Mouse (Mus musculus): ENCODE data around the gene Aebp2. TPM values are rescaled to one million over a fixed set of nuclear protein-coding genes. Genes with fewer than 3 reads are reported as not detected.

Gene Aebp2
- polyA plus RNA-seq, 1 experiment from 2014 or later: 2.7 TPM

- no peak overlapping the region for H3K4me2 ChIP-seq
- no peaks in the 10 kb centered on the region for H3K27me3 ChIP-seq
- H3K27ac ChIP-seq (replicated peaks): no peak overlapping the region
- H3K4me1 ChIP-seq (replicated peaks): no peaks in the 10 kb centered on the region
- no peak overlapping the region for H3K9ac ChIP-seq
- no peak for ATAC-seq (ENCODE audit: insufficient read depth)
- H3K9me3 ChIP-seq (replicated peaks): no peaks in the 10 kb centered on the region
- WGBS (ENCODE audit: insufficient replicate concordance): 75% methylated on average over 6 of the region's 6 CpGs
- no peak overlapping the region for H3K4me3 ChIP-seq (replicated peaks)
- H3K36me3 ChIP-seq (replicated peaks): no peaks in the 10 kb centered on the region
Observed at GRCm38 (mm10) chr6:140608666-140609065, 13.8 kb upstream of the Aebp2 start.

GRCm38 (mm10) chr6:140609533-140609932 is 12.9 kb upstream of the Aebp2 start:
- H3K9me3 ChIP-seq (replicated peaks): no peaks in the 10 kb centered on the region

GRCm38 (mm10) chr6:140610117-140610516 is 12.3 kb upstream of the Aebp2 start:
- Histone ChIP-seq H3K4me2 (no peak overlapping the region), H3K27ac (replicated peaks) (no peak overlapping the region), H3K4me3 (replicated peaks) (no peak overlapping the region), H3K36me3 (replicated peaks) (no peaks in the 10 kb centered on the region), H3K4me1 (replicated peaks) (no peaks in the 10 kb centered on the region), H3K9ac (no peak overlapping the region), H3K27me3 (no peaks in the 10 kb centered on the region), H3K9me3 (replicated peaks) (no peaks in the 10 kb centered on the region)
- ATAC-seq (ENCODE audit: insufficient read depth): no peak
- 72% methylated on average over 5 of the region's 5 CpGs for WGBS (ENCODE audit: insufficient replicate concordance)

More at GRCm38 (mm10) chr6:140609533-140609932, 12.9 kb upstream of the Aebp2 start:
- Histone ChIP-seq H3K4me3 (replicated peaks) (no peak overlapping the region), H3K27me3 (no peaks in the 10 kb centered on the region), H3K4me2 (no peak overlapping the region), H3K36me3 (replicated peaks) (no peaks in the 10 kb centered on the region), H3K27ac (replicated peaks) (no peak overlapping the region), H3K4me1 (replicated peaks) (no peaks in the 10 kb centered on the region), H3K9ac (no peak overlapping the region)
- ATAC-seq (ENCODE audit: insufficient read depth): no peak
- 55% methylated on average over 4 of the region's 4 CpGs for WGBS (ENCODE audit: insufficient replicate concordance)

- no peak overlapping the region for H3K9ac ChIP-seq
- H3K36me3 ChIP-seq (replicated peaks): no peaks in the 10 kb centered on the region
- H3K27me3 ChIP-seq: no peaks in the 10 kb centered on the region
- no peak for ATAC-seq (ENCODE audit: insufficient read depth)
- H3K4me2 ChIP-seq: no peak overlapping the region
- H3K4me3 ChIP-seq (replicated peaks): no peak overlapping the region
- no peaks in the 10 kb centered on the region for H3K4me1 ChIP-seq (replicated peaks)
- WGBS (ENCODE audit: insufficient replicate concordance): 71% methylated on average over 4 of the region's 4 CpGs
- H3K9me3 ChIP-seq (replicated peaks): no peaks in the 10 kb centered on the region
- no peak overlapping the region for H3K27ac ChIP-seq (replicated peaks)
Observed at GRCm38 (mm10) chr6:140611282-140611681, 11.2 kb upstream of the Aebp2 start.

- 75% methylated on average over 13 of the region's 13 CpGs for WGBS (ENCODE audit: insufficient replicate concordance)
- ATAC-seq (ENCODE audit: insufficient read depth): no peak
- no peak overlapping the region for H3K9ac ChIP-seq
Observed at GRCm38 (mm10) chr6:140611893-140612473, 10.5 kb upstream of the Aebp2 start.

GRCm38 (mm10) chr6:140613822-140614221 is 8.6 kb upstream of the Aebp2 start:
- H3K9me3 ChIP-seq (replicated peaks): no peaks in the 10 kb centered on the region
- 62% methylated on average over 3 of the region's 3 CpGs for WGBS (ENCODE audit: insufficient replicate concordance)

More at GRCm38 (mm10) chr6:140611893-140612473, 10.5 kb upstream of the Aebp2 start:
- H3K4me3 ChIP-seq (replicated peaks): no peak overlapping the region
- no peak overlapping the region for H3K27ac ChIP-seq (replicated peaks)
- no peaks in the 10 kb centered on the region for H3K4me1 ChIP-seq (replicated peaks)
- H3K27me3 ChIP-seq: no peaks in the 10 kb centered on the region
- H3K36me3 ChIP-seq (replicated peaks): no peaks in the 10 kb centered on the region
- no peaks in the 10 kb centered on the region for H3K9me3 ChIP-seq (replicated peaks)
- H3K4me2 ChIP-seq: no peak overlapping the region

GRCm38 (mm10) chr6:140614711-140615110 is 7.8 kb upstream of the Aebp2 start:
- Histone ChIP-seq H3K4me1 (replicated peaks) (no peaks in the 10 kb centered on the region), H3K9ac (no peak overlapping the region), H3K9me3 (replicated peaks) (no peaks in the 10 kb centered on the region), H3K27ac (replicated peaks) (no peak overlapping the region), H3K36me3 (replicated peaks) (no peaks in the 10 kb centered on the region), H3K27me3 (no peaks in the 10 kb centered on the region), H3K4me3 (replicated peaks) (no peak overlapping the region), H3K4me2 (no peak overlapping the region)
- 61% methylated on average over 11 of the region's 11 CpGs for WGBS (ENCODE audit: insufficient replicate concordance)
- no peak for ATAC-seq (ENCODE audit: insufficient read depth)

More at GRCm38 (mm10) chr6:140613822-140614221, 8.6 kb upstream of the Aebp2 start:
- H3K27ac ChIP-seq (replicated peaks): no peak overlapping the region
- no peaks in the 10 kb centered on the region for H3K27me3 ChIP-seq
- H3K4me3 ChIP-seq (replicated peaks): no peak overlapping the region
- no peaks in the 10 kb centered on the region for H3K36me3 ChIP-seq (replicated peaks)
- no peak for ATAC-seq (ENCODE audit: insufficient read depth)
- H3K4me2 ChIP-seq: no peak overlapping the region
- H3K9ac ChIP-seq: no peak overlapping the region
- no peaks in the 10 kb centered on the region for H3K4me1 ChIP-seq (replicated peaks)

- Histone ChIP-seq H3K4me2 (no peak overlapping the region), H3K9me3 (replicated peaks) (no peaks in the 10 kb centered on the region), H3K4me3 (replicated peaks) (no peak overlapping the region), H3K27me3 (no peaks in the 10 kb centered on the region), H3K27ac (replicated peaks) (no peak overlapping the region), H3K4me1 (replicated peaks) (peaks cover 19% of the 10 kb centered on the region), H3K9ac (no peak overlapping the region), H3K36me3 (replicated peaks) (no peaks in the 10 kb centered on the region)
- ATAC-seq (ENCODE audit: insufficient read depth): no peak
- WGBS (ENCODE audit: insufficient replicate concordance): 55% methylated on average over 13 of the region's 13 CpGs
Observed at GRCm38 (mm10) chr6:140620531-140621349, 1.7 kb upstream of the Aebp2 start.

GRCm38 (mm10) chr6:140621622-140622021 is 841 bp upstream of the Aebp2 start:
- WGBS (ENCODE audit: insufficient replicate concordance): 66% methylated on average over 1 of the region's 1 CpGs
- H3K27ac ChIP-seq (replicated peaks): no peak overlapping the region
- H3K27me3 ChIP-seq: no peaks in the 10 kb centered on the region
- no peaks in the 10 kb centered on the region for H3K9me3 ChIP-seq (replicated peaks)
- no peak for ATAC-seq (ENCODE audit: insufficient read depth)
- peaks cover 28% of the 10 kb centered on the region for H3K4me1 ChIP-seq (replicated peaks)
- no peak overlapping the region for H3K4me2 ChIP-seq
- no peak overlapping the region for H3K9ac ChIP-seq
- H3K4me3 ChIP-seq (replicated peaks): no peak overlapping the region
- no peaks in the 10 kb centered on the region for H3K36me3 ChIP-seq (replicated peaks)

GRCm38 (mm10) chr6:140623226-140624095 is 998 bp downstream of the Aebp2 start:
- H3K9me3 ChIP-seq (replicated peaks): no peaks in the 10 kb centered on the region
- H3K4me2 ChIP-seq: peak overlapping the region; percentile 96
- H3K4me1 ChIP-seq (replicated peaks): peaks cover 30% of the 10 kb centered on the region
- under 1% methylated on average over 104 of the region's 117 CpGs for WGBS (ENCODE audit: insufficient replicate concordance)
- peak overlapping the region; percentile 91 for H3K9ac ChIP-seq
- H3K27ac ChIP-seq (replicated peaks): peak overlapping the region; percentile 79
- no peaks in the 10 kb centered on the region for H3K36me3 ChIP-seq (replicated peaks)
- ATAC-seq (ENCODE audit: insufficient read depth): peak; percentile 93
- H3K4me3 ChIP-seq (replicated peaks): peak overlapping the region; percentile 88
- H3K27me3 ChIP-seq: no peaks in the 10 kb centered on the region

All from liver, embryonic 15.5 days (tissue).